In genomic region chr5:120560129-120560615, GRCm38 (mm10) we compare ENCODE assay signal across 8 mouse cellular contexts. TPM values are rescaled to one million over a fixed set of nuclear protein-coding genes. Genes with fewer than 3 reads are reported as not detected.
DNase-seq lines count a peak whose midpoint lies in the region; ATAC-seq lines count a peak whose summit lies in the region.

No protein-coding gene starts in this region.

- no peaks in the 10 kb centered on the region for H3K27me3 ChIP-seq in heart, embryonic 12.5 days (replicated peaks)
- H3K27me3 ChIP-seq in hindbrain, embryonic 11.5 days (ENCODE audit: control insufficient read depth, insufficient read depth, low read length): no peaks in the 10 kb centered on the region

- peaks cover 50% of the 10 kb centered on the region for H3K4me1 ChIP-seq in heart, embryonic 12.5 days (replicated peaks)
- peaks cover 16% of the 10 kb centered on the region for H3K4me1 ChIP-seq in hindbrain, embryonic 11.5 days (replicated peaks; ENCODE audit: control insufficient read depth, insufficient read depth, low read length)

- 70% methylated on average over 9 of the region's 9 CpGs for WGBS in heart, embryonic 12.5 days
- 63% methylated on average over 9 of the region's 9 CpGs for WGBS in hindbrain, embryonic 11.5 days

- no peak overlapping the region for H3K4me3 ChIP-seq in heart, embryonic 12.5 days
- no peak overlapping the region for H3K4me3 ChIP-seq in hindbrain, embryonic 11.5 days (ENCODE audit: low read depth, low read length)

- no peak for ATAC-seq in heart, embryonic 12.5 days (ENCODE audit: insufficient number of reproducible peaks, low FRiP score)
- ATAC-seq in hindbrain, embryonic 11.5 days (ENCODE audit: low FRiP score): no peak
- peak; percentile 54 for ATAC-seq in megakaryocyte, adult 5-6 weeks (ENCODE audit: poor library complexity, severe bottlenecking)

- H3K27ac ChIP-seq in heart, embryonic 12.5 days (ENCODE audit: poor library complexity, severe bottlenecking): no peak overlapping the region
- peak overlapping the region; percentile 67 for H3K27ac ChIP-seq in hindbrain, embryonic 11.5 days (ENCODE audit: low read depth, low read length)

- no peaks in the 10 kb centered on the region for H3K9me3 ChIP-seq in heart, embryonic 12.5 days (replicated peaks)
- H3K9me3 ChIP-seq in hindbrain, embryonic 11.5 days (ENCODE audit: control insufficient read depth, low read length): no peaks in the 10 kb centered on the region

- no peak overlapping the region for H3K9ac ChIP-seq in heart, embryonic 12.5 days
- H3K9ac ChIP-seq in hindbrain, embryonic 11.5 days (ENCODE audit: low read depth, low read length): no peak overlapping the region

- peak; percentile 95 for DNase-seq in heart, adult 11 months
- DNase-seq in NIH3T3 (ENCODE audit: low read depth): peak; percentile 16
- DNase-seq in hindbrain, embryonic 11.5 days (ENCODE audit: low spot score): no peak
- no peak for DNase-seq in embryo, embryonic 10 days (ENCODE audit: low spot score)
- no peak for DNase-seq in left cerebral cortex, adult 9 months (ENCODE audit: low spot score in 2 of 2)
- DNase-seq in natural killer cell, adult 2 months (ENCODE audit: low spot score in 2 of 2): no peak

- H3K36me3 ChIP-seq in heart, embryonic 12.5 days: peaks cover 25% of the 10 kb centered on the region
- H3K36me3 ChIP-seq in hindbrain, embryonic 11.5 days (ENCODE audit: control insufficient read depth, insufficient read depth, low read length): no peaks in the 10 kb centered on the region

- no peak overlapping the region for H3K4me2 ChIP-seq in heart, embryonic 12.5 days
- no peak overlapping the region for H3K4me2 ChIP-seq in hindbrain, embryonic 11.5 days (replicated peaks; ENCODE audit: low read depth, low read length)

RNA-seq across cellular contexts. Expression of gene Tpcn1, which starts 28.3 kb away (rescaled TPM):
- polyA plus RNA-seq in heart, embryonic 12.5 days (2016; fragmentation: Nextera tagmentation; extraction: Ambion mirVana): 17.1 and 17.3 TPM in 2 replicates
- 12.5 and 15.6 TPM in 2 replicates for polyA plus RNA-seq in hindbrain, embryonic 11.5 days (2014; fragmentation: Nextera tagmentation; extraction: Ambion mirVana)
- 37.6 and 38.3 TPM in 2 replicates for total RNA-seq in megakaryocyte, adult 5-6 weeks (2015)
- total RNA-seq in megakaryocyte, adult 5-6 weeks (2017): 15.8 and 18.2 TPM in 2 replicates

RNA-seq across cellular contexts. Expression of gene Iqcd, which starts 28.6 kb away (rescaled TPM):
- polyA plus RNA-seq in heart, embryonic 12.5 days (2016; fragmentation: Nextera tagmentation; extraction: Ambion mirVana): 0.19 and 0.33 TPM in 2 replicates
- polyA plus RNA-seq in hindbrain, embryonic 11.5 days (2014; fragmentation: Nextera tagmentation; extraction: Ambion mirVana): 1.1 and 1.4 TPM in 2 replicates
- 0.18 and 0.98 TPM in 2 replicates for total RNA-seq in megakaryocyte, adult 5-6 weeks (2015)
- total RNA-seq in megakaryocyte, adult 5-6 weeks (2017): 0.11 and 0.45 TPM in 2 replicates

RNA-seq across cellular contexts. Expression of gene Slc8b1, which starts 49.2 kb away (rescaled TPM):
- 4.3 and 4.5 TPM in 2 replicates for polyA plus RNA-seq in heart, embryonic 12.5 days (2016; fragmentation: Nextera tagmentation; extraction: Ambion mirVana)
- polyA plus RNA-seq in hindbrain, embryonic 11.5 days (2014; fragmentation: Nextera tagmentation; extraction: Ambion mirVana): 1.5 and 2.1 TPM in 2 replicates
- total RNA-seq in megakaryocyte, adult 5-6 weeks (2015): 31.7 and 36.8 TPM in 2 replicates
- 44.1 and 60.5 TPM in 2 replicates for total RNA-seq in megakaryocyte, adult 5-6 weeks (2017)

RNA-seq across cellular contexts. Expression of gene Rita1, which starts 52.2 kb away (rescaled TPM):
- 9.1 and 10.8 TPM in 2 replicates for polyA plus RNA-seq in heart, embryonic 12.5 days (2016; fragmentation: Nextera tagmentation; extraction: Ambion mirVana)
- polyA plus RNA-seq in hindbrain, embryonic 11.5 days (2014; fragmentation: Nextera tagmentation; extraction: Ambion mirVana): 9.3 and 10.5 TPM in 2 replicates
- 1.5 and 3.0 TPM in 2 replicates for total RNA-seq in megakaryocyte, adult 5-6 weeks (2015)
- 2.2 and 3.2 TPM in 2 replicates for total RNA-seq in megakaryocyte, adult 5-6 weeks (2017)

RNA-seq across cellular contexts. Expression of gene Ddx54, which starts 52.4 kb away (rescaled TPM):
- polyA plus RNA-seq in heart, embryonic 12.5 days (2016; fragmentation: Nextera tagmentation; extraction: Ambion mirVana): 38.7 and 38.8 TPM in 2 replicates
- 25.9 and 32.4 TPM in 2 replicates for polyA plus RNA-seq in hindbrain, embryonic 11.5 days (2014; fragmentation: Nextera tagmentation; extraction: Ambion mirVana)
- total RNA-seq in megakaryocyte, adult 5-6 weeks (2015): 7.7 and 7.9 TPM in 2 replicates
- 21.3 and 22.6 TPM in 2 replicates for total RNA-seq in megakaryocyte, adult 5-6 weeks (2017)

Comparison
In these comparisons a context has a peak if more than half of its experiments do, and no peak if none do; other contexts are left out.
1. DNase-seq: peak in heart, adult 11 months (single experiment) and NIH3T3 (single experiment); none in hindbrain, embryonic 11.5 days (single experiment), embryo, embryonic 10 days (single experiment), left cerebral cortex, adult 9 months (0 of 2) and natural killer cell, adult 2 months (0 of 2).